Mouse (Mus musculus) heart, postnatal 0 days (tissue): ENCODE data around the gene Rfx8.

Experiments
- CTCF ChIP-seq: IDR thresholded peaks from 2 replicates; pipeline ENCODE4 v1.5.1; 2016; ENCODE audit warnings: antibody characterized with exemption, control low read depth, low read depth
- EP300 ChIP-seq: IDR thresholded peaks from 2 replicates; pipeline ENCODE4 v1.6.1; 2016; ENCODE audit warnings: antibody characterized with exemption, low read depth

- no peak for TF ChIP-seq CTCF
- no peak for TF ChIP-seq EP300
Observed at GRCm38 (mm10) chr1:39732081-39732480, 11.3 kb upstream of the Rfx8 start.
